Mouse (Mus musculus): Measurements from ENCODE around the gene Ddx23.

- TF ChIP-seq FLI1 (IDR thresholded peaks at IDR 0.05; ENCODE audit: low read length) = no peak
- TF ChIP-seq GATA1 (IDR thresholded peaks at IDR 0.05; ENCODE audit: borderline replicate concordance, low read length) = no peak
These were observed 45.2 kb upstream of the Ddx23 start, which contains the start of gene Ccdc65 for GRCm38 (mm10) chr15:98707766-98708372.

All from megakaryocyte, embryonic 14.5 days (primary cell).